Mouse (Mus musculus): ENCODE results near the gene Nefh. TPM values are rescaled to one million over a fixed set of nuclear protein-coding genes. Genes with fewer than 3 reads are reported as not detected.

Gene Nefh
- polyA plus RNA-seq, 1 experiment from 2014 or later: 1.6 TPM

DNA sequence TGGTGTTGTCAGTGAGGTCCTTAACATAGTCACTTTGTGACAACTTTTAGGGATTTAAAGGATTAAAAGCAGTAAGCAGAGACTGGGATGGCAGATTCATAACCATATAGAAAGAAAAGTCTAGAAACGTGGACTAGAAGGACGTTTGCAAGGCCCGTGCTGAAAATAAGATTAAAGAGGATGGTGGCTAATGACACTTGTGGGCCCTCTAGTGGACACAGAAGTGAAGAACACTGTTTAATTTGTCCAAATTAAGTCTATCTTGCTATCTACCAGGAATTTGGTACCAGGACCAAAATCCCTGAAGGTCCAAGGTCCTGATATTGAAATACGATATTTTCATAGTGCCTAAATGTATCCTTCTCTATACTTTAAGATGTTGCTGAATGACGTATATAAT lies 36.4 kb upstream of the Nefh start:
- peaks cover 8% of the 10 kb centered on the region; the same call in 1 of the 2 replicates for H3K4me1 ChIP-seq (ENCODE audit: control insufficient read depth, insufficient read depth, low read length)
- no peaks in the 10 kb centered on the region for H3K36me3 ChIP-seq (ENCODE audit: control insufficient read depth, insufficient read depth, low read length)
- ATAC-seq (ENCODE audit: low read depth) (no peak), DNase-seq (ENCODE audit: low spot score) (peak; percentile 62)
- WGBS: 5% methylated on average over 5 of the region's 5 CpGs
- H3K4me3 ChIP-seq (ENCODE audit: low read depth, low read length): no peak overlapping the region
- H3K4me2 ChIP-seq (ENCODE audit: low read depth, low read length): peak overlapping the region; percentile 8; the same call in 1 of the 2 replicates
- H3K27ac ChIP-seq (replicated peaks; ENCODE audit: low read depth, low read length): no peak overlapping the region
- no peaks in the 10 kb centered on the region for H3K27me3 ChIP-seq (replicated peaks; ENCODE audit: control insufficient read depth, insufficient read depth, low read length)
- no peak overlapping the region for H3K9ac ChIP-seq (ENCODE audit: low read depth, low read length)
- H3K9me3 ChIP-seq (ENCODE audit: control insufficient read depth, low read length): no peaks in the 10 kb centered on the region

GRCm38 (mm10) chr11:4983538-4983937 lies 35.7 kb upstream of the Nefh start:
- peaks cover 8% of the 10 kb centered on the region; the same call in 1 of the 2 replicates for H3K4me1 ChIP-seq (ENCODE audit: control insufficient read depth, insufficient read depth, low read length)
- H3K27me3 ChIP-seq (replicated peaks; ENCODE audit: control insufficient read depth, insufficient read depth, low read length): no peaks in the 10 kb centered on the region
- no peak overlapping the region for H3K4me3 ChIP-seq (ENCODE audit: low read depth, low read length)
- H3K27ac ChIP-seq (replicated peaks; ENCODE audit: low read depth, low read length): no peak overlapping the region
- WGBS: 80% methylated on average over 2 of the region's 2 CpGs
- no peaks in the 10 kb centered on the region for H3K36me3 ChIP-seq (ENCODE audit: control insufficient read depth, insufficient read depth, low read length)
- H3K4me2 ChIP-seq (ENCODE audit: low read depth, low read length): no peak overlapping the region
- ATAC-seq (ENCODE audit: low read depth): no peak
- H3K9ac ChIP-seq (ENCODE audit: low read depth, low read length): no peak overlapping the region
- DNase-seq (ENCODE audit: low spot score): no peak
- no peaks in the 10 kb centered on the region for H3K9me3 ChIP-seq (ENCODE audit: control insufficient read depth, low read length)

DNA sequence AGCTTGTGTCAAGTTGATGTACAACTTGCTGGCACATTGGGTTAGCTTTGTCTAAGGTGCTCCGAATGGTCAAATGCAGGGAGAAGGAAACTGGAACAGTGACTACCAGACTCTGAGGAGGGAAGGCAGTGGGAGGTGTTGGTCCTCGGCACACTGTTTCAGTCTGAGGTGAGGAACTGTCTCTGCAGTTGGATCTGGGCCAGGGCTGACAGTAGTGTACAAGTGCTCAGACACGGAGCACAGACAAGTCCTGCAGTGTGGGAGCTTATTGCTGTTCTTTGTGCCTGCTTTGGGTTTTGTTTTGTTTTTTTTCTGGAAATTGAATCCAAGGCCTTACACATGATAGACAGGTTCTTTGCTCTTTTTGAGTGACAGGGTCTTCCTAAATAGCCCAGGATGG lies 35.1 kb upstream of the Nefh start:
- Histone ChIP-seq H3K4me1 (ENCODE audit: control insufficient read depth, insufficient read depth, low read length) (peaks cover 8% of the 10 kb centered on the region; the same call in 1 of the 2 replicates), H3K4me3 (ENCODE audit: low read depth, low read length) (no peak overlapping the region), H3K4me2 (ENCODE audit: low read depth, low read length) (no peak overlapping the region), H3K27me3 (replicated peaks; ENCODE audit: control insufficient read depth, insufficient read depth, low read length) (no peaks in the 10 kb centered on the region), H3K9me3 (ENCODE audit: control insufficient read depth, low read length) (no peaks in the 10 kb centered on the region), H3K9ac (ENCODE audit: low read depth, low read length) (no peak overlapping the region), H3K27ac (replicated peaks; ENCODE audit: low read depth, low read length) (no peak overlapping the region), H3K36me3 (ENCODE audit: control insufficient read depth, insufficient read depth, low read length) (no peaks in the 10 kb centered on the region)
- 54% methylated on average over 3 of the region's 3 CpGs for WGBS
- ATAC-seq (ENCODE audit: low read depth): no peak
- no peak for DNase-seq (ENCODE audit: low spot score)

- Histone ChIP-seq H3K4me1 (ENCODE audit: control insufficient read depth, insufficient read depth, low read length) (no peaks in the 10 kb centered on the region), H3K9ac (ENCODE audit: low read depth, low read length) (no peak overlapping the region), H3K27me3 (replicated peaks; ENCODE audit: control insufficient read depth, insufficient read depth, low read length) (peaks cover 5% of the 10 kb centered on the region; the same call in 1 of the 2 replicates), H3K27ac (replicated peaks; ENCODE audit: low read depth, low read length) (no peak overlapping the region), H3K9me3 (ENCODE audit: control insufficient read depth, low read length) (no peaks in the 10 kb centered on the region), H3K4me2 (ENCODE audit: low read depth, low read length) (no peak overlapping the region), H3K36me3 (ENCODE audit: control insufficient read depth, insufficient read depth, low read length) (no peaks in the 10 kb centered on the region), H3K4me3 (ENCODE audit: low read depth, low read length) (no peak overlapping the region)
- DNase-seq (ENCODE audit: low spot score) (peak; percentile 80), ATAC-seq (ENCODE audit: low read depth) (no peak)
- 9% methylated on average over 11 of the region's 14 CpGs for WGBS
These were observed 27.8 kb upstream of the Nefh start for GRCm38 (mm10) chr11:4975623-4976022.

- no peaks in the 10 kb centered on the region for H3K36me3 ChIP-seq (ENCODE audit: control insufficient read depth, insufficient read depth, low read length)
- no peak overlapping the region for H3K4me2 ChIP-seq (ENCODE audit: low read depth, low read length)
- H3K4me1 ChIP-seq (ENCODE audit: control insufficient read depth, insufficient read depth, low read length): no peaks in the 10 kb centered on the region
- no peak for ATAC-seq (ENCODE audit: low read depth)
- H3K9ac ChIP-seq (ENCODE audit: low read depth, low read length): no peak overlapping the region
- H3K9me3 ChIP-seq (ENCODE audit: control insufficient read depth, low read length): no peaks in the 10 kb centered on the region
- WGBS: 81% methylated on average over 11 of the region's 11 CpGs
- H3K4me3 ChIP-seq (ENCODE audit: low read depth, low read length): no peak overlapping the region
- H3K27me3 ChIP-seq (replicated peaks; ENCODE audit: control insufficient read depth, insufficient read depth, low read length): peaks cover 5% of the 10 kb centered on the region; the same call in 1 of the 2 replicates
- no peak overlapping the region for H3K27ac ChIP-seq (replicated peaks; ENCODE audit: low read depth, low read length)
- no peak for DNase-seq (ENCODE audit: low spot score)
These were observed 26.7 kb upstream of the Nefh start for GRCm38 (mm10) chr11:4974376-4975122.

GRCm38 (mm10) chr11:4973871-4974256 lies 26.0 kb upstream of the Nefh start:
- no peak for ATAC-seq (ENCODE audit: low read depth)
- Histone ChIP-seq H3K27me3 (replicated peaks; ENCODE audit: control insufficient read depth, insufficient read depth, low read length) (peaks cover 5% of the 10 kb centered on the region; the same call in 1 of the 2 replicates), H3K27ac (replicated peaks; ENCODE audit: low read depth, low read length) (no peak overlapping the region), H3K4me3 (ENCODE audit: low read depth, low read length) (no peak overlapping the region), H3K9me3 (ENCODE audit: control insufficient read depth, low read length) (no peaks in the 10 kb centered on the region), H3K9ac (ENCODE audit: low read depth, low read length) (no peak overlapping the region), H3K36me3 (ENCODE audit: control insufficient read depth, insufficient read depth, low read length) (no peaks in the 10 kb centered on the region), H3K4me2 (ENCODE audit: low read depth, low read length) (no peak overlapping the region), H3K4me1 (ENCODE audit: control insufficient read depth, insufficient read depth, low read length) (no peaks in the 10 kb centered on the region)
- DNase-seq (ENCODE audit: low spot score): no peak
- 89% methylated on average over 2 of the region's 2 CpGs for WGBS

DNA sequence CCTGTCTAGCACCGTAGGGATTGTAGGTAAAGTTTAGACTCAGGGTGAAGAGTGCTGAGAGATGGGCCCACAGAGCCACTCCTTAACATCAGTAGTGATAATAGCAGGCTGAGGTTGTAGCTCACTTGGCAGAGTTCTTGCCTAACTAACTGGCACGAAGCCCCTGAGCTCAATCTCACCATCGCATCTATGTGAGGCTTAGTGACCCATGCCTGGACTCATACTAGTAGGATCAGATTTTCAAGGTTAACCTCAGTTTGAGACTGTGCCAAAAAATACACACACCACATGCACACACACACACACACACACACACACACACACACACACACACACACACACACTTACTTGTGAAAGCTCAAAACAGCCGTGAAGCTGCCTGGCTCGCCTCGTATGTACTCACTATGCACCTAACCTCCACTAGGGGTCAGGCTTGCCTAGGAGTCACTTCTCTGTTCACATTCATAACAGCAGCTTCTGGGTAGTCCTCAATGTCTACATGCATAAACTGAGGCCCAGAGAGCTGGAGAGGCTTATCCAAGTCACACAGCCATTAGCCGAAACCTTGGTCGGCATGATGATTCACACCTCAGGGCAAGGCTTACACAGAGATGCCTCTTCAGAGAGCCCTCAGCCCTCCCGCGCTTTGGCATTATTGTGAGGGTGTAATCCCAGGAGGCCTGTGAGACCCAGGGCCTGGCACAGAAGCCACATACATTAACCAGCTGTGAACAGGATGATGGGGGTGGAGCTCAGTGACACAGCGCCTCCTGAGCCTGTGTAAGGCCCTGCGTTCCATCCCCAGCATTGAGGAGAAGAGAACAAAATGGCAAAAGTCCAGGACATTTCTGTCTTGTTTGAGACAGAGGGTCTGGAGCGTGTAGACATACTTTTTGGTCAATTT lies 25.4 kb upstream of the Nefh start:
- 56% methylated on average over 13 of the region's 13 CpGs for WGBS
- Histone ChIP-seq H3K4me1 (ENCODE audit: control insufficient read depth, insufficient read depth, low read length) (no peaks in the 10 kb centered on the region), H3K4me3 (ENCODE audit: low read depth, low read length) (no peak overlapping the region), H3K27me3 (replicated peaks; ENCODE audit: control insufficient read depth, insufficient read depth, low read length) (peaks cover 5% of the 10 kb centered on the region; the same call in 1 of the 2 replicates), H3K4me2 (ENCODE audit: low read depth, low read length) (no peak overlapping the region), H3K9ac (ENCODE audit: low read depth, low read length) (no peak overlapping the region), H3K9me3 (ENCODE audit: control insufficient read depth, low read length) (no peaks in the 10 kb centered on the region), H3K27ac (replicated peaks; ENCODE audit: low read depth, low read length) (no peak overlapping the region), H3K36me3 (ENCODE audit: control insufficient read depth, insufficient read depth, low read length) (no peaks in the 10 kb centered on the region)
- DNase-seq (ENCODE audit: low spot score) (peak; percentile 82), ATAC-seq (ENCODE audit: low read depth) (peak; percentile 76)

GRCm38 (mm10) chr11:4968376-4968775 lies 20.5 kb upstream of the Nefh start:
- Histone ChIP-seq H3K9ac (ENCODE audit: low read depth, low read length) (no peak overlapping the region), H3K4me1 (ENCODE audit: control insufficient read depth, insufficient read depth, low read length) (no peaks in the 10 kb centered on the region), H3K4me3 (ENCODE audit: low read depth, low read length) (no peak overlapping the region), H3K9me3 (ENCODE audit: control insufficient read depth, low read length) (no peaks in the 10 kb centered on the region), H3K36me3 (ENCODE audit: control insufficient read depth, insufficient read depth, low read length) (no peaks in the 10 kb centered on the region), H3K27ac (replicated peaks; ENCODE audit: low read depth, low read length) (no peak overlapping the region), H3K27me3 (replicated peaks; ENCODE audit: control insufficient read depth, insufficient read depth, low read length) (no peaks in the 10 kb centered on the region), H3K4me2 (ENCODE audit: low read depth, low read length) (no peak overlapping the region)
- DNase-seq (ENCODE audit: low spot score) (no peak), ATAC-seq (ENCODE audit: low read depth) (no peak)
- WGBS: 54% methylated on average over 10 of the region's 10 CpGs
